8 mouse cellular contexts compared by ENCODE assay signal in the genomic region with DNA sequence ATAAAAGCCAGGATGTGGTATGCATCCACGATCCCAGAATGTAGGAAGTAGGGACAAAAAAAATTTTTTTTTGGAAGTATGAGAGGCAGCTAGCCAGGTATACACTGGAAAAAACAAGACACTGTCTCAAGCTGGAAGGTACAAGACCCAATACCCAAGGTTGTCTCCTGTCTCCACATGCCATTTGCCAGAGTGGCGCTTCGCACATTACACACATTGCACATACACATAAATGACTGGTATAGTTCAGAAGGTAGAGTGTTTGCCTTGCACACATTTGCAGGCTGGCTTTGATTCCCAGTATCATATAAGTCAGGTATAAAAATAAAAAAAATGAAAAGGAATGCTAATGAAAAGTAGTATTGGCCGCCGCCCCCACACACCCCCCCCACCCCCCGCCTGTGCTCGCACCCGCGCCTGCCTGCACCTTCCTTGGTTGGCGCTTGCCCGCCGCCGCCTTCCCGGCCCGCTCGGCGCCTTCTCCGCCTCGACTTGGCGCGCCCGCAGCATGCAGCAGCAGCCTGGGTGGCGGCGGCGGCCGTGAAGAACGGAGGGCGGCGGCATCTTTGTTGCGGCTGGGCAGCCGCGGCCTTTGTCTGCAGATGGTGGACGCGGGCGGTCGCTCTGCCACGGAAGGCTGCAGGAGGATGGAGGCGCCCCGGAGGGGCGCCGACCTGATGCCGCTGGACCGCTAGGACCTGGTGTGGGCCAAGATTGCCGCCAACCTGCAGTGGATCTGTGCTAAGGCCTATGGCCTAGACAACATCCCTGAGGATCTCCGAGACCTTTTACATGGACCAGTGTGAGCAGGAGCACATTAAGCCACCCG.
A peak's percentile ranks its signal among the peaks of the same experiment; 100 is the strongest.
DNase-seq lines count a peak whose midpoint lies in the region; ATAC-seq lines count a peak whose summit lies in the region.

No protein-coding gene starts in this region.

- 9% methylated on average over 44 of the region's 46 CpGs for WGBS in hindbrain, embryonic 14.5 days

- no peaks in the 10 kb centered on the region for H3K27me3 ChIP-seq in hindbrain, embryonic 14.5 days (ENCODE audit: control insufficient read depth, insufficient read depth, low read length)

- peak overlapping the region; percentile 27 for H3K4me3 ChIP-seq in hindbrain, embryonic 14.5 days (replicated peaks; ENCODE audit: low read length)

- H3K27ac ChIP-seq in hindbrain, embryonic 14.5 days = peak overlapping the region; percentile 44; the same call in 1 of the 2 replicates

- peak overlapping the region; percentile 58 for H3K4me2 ChIP-seq in hindbrain, embryonic 14.5 days (replicated peaks)

- H3K4me1 ChIP-seq in hindbrain, embryonic 14.5 days (replicated peaks; ENCODE audit: control insufficient read depth, insufficient read depth, low read length) = peaks cover 5% of the 10 kb centered on the region

- ATAC-seq in cerebellum, adult (ENCODE audit: insufficient number of reproducible peaks, low FRiP score, low TSS enrichment) = 0 out of 2 replicates have a peak, but pooled peaks have one; percentile 42
- peak; percentile 46; the same call in 1 of the 2 replicates for ATAC-seq in hindbrain, embryonic 14.5 days (ENCODE audit: low FRiP score)
- no peak for ATAC-seq in megakaryocyte-erythroid progenitor cell, adult 5-6 weeks (replicated peaks; ENCODE audit: low FRiP score, low TSS enrichment, poor library complexity, severe bottlenecking)

- H3K9ac ChIP-seq in hindbrain, embryonic 14.5 days = peak overlapping the region; percentile 72

- DNase-seq in cerebellum, adult 9-10 months = no peak
- peak; percentile 48 for DNase-seq in right cerebral cortex, postnatal 4 days
- no peak for DNase-seq in right cerebral cortex, postnatal 36 days (ENCODE audit: low spot score in 2 of 2)
- DNase-seq in hindbrain, embryonic 14.5 days (ENCODE audit: low spot score) = no peak
- peak; percentile 53 for DNase-seq in neural tube, embryonic 10.5 days (ENCODE audit: extremely low spot score, low spot score)
- no peak for DNase-seq in thymus, postnatal 14 days

- no peaks in the 10 kb centered on the region for H3K36me3 ChIP-seq in hindbrain, embryonic 14.5 days (replicated peaks; ENCODE audit: control insufficient read depth, insufficient read depth)

- H3K9me3 ChIP-seq in hindbrain, embryonic 14.5 days (ENCODE audit: control insufficient read depth, low read length) = 0 out of 2 replicates have a peak, but pooled peaks cover 13% of the 10 kb centered on the region

Comparison
In these comparisons a context has a peak if more than half of its experiments do, and no peak if none do; other contexts are left out.
1. DNase-seq: peak in right cerebral cortex, postnatal 4 days (single experiment) and neural tube, embryonic 10.5 days (single experiment); none in cerebellum, adult 9-10 months (single experiment), right cerebral cortex, postnatal 36 days (0 of 2), hindbrain, embryonic 14.5 days (single experiment) and thymus, postnatal 14 days (single experiment).